Mouse (Mus musculus): ENCODE data around the gene Garem2.
A peak's percentile ranks its signal among the peaks of the same experiment; 100 is the strongest.
"Not testable (repeated sequence)": the region's sequence is repeated elsewhere in the genome, so short reads cannot be mapped to it uniquely, and the experiment has no call there.

The Garem2 gene

DNA sequence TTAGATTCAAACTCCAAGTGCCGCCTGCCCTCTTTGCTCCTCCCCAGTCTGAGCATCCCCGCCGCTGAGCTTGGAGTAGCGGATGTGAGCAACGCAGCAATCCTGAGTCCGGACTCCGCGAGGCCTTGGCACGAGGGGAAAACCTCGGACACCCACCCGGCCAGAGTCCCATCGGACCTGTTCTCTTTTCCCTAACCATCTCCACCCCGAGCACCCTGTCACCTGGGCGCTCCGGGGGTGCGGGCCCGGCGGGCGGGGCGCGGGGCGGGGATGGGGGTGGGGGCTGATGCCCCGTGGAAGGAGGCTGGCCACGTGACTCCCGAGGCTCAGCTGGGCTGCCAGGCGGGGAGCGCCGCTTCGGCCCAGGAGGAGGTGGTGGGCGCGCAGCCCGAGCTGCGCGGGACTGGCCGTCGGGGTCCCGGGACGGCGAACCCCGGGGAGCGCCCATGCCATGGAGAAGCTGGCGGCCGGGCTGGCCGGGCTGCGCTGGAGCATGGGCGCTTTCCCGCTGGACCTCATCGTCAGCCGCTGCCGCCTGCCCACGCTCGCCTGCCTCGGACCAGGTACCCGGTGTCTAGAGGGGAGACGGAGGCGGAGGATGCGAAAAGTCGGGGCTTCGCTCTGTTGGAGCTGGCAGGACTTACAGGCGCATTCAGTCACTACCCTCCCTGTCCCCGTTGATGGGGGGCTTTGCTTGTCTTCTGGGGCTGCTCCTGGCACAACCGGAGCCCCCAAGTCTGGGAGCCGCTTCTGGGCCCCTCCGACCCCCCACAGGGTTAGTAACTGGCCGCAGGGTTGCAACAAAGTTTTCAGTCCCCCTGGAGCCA, at the start of gene Garem2:
Gene Garem2, plus strand, starts transcription at position 321 of the 827 bp plus-strand sequence.
- DNase-seq (ENCODE audit: low spot score in 2 of 2), result peak in 1 of 2 experiments; percentile 5

DNA sequence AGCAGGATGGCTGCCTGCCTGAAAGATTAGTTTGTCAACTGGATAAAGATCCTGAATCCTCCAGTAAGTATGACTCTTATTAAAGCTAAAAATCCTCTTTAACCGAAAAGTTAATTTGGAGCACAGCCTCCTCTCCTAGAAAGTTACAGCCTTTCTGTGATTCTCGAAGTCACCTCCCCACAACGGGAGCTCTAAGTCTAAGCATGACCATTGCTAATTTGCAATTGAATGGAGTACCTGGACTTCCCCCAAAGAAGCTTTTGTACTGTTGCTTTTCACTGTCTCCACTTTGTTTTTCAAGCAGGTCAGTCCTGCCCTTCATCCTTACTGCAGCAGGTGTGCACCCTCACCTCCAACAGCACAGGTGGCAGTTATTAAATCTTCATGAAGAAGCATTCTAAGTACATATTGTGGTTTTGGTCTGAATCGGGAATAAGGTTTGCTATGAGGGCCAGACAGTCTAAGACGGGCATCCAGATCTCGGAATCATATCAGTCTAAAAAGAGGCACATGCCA, 46.7 kb upstream of the Garem2 start:
- DNase-seq (ENCODE audit: low spot score in 2 of 2), result no peak

DNA sequence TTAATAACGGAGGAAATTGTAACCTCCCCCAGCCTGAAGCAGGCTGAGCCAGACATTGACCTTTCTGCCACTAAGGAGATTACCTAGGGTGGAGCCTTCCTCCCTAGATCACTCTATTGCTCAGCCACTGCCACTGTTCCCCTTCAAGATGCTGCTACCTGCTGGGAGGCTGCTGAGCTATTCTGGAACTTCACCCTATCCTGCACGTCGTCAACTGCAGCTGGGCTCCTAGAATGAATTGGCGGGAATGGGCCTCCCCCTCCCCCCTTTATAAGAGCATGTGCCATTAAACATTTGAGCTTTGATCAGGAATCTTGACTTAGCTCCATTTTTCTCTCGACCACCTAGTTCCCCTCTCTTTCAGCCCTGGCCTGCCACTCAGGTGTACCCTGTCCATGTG, 45.4 kb upstream of the Garem2 start:
- not testable (repeated sequence) for DNase-seq (ENCODE audit: low spot score in 2 of 2)

- DNase-seq (ENCODE audit: low spot score in 2 of 2), result no peak
Measured at GRCm38 (mm10) chr5:30067726-30068125, 37.2 kb upstream of the Garem2 start.

- DNase-seq (ENCODE audit: low spot score in 2 of 2), result no peak
Measured at GRCm38 (mm10) chr5:30071677-30072076, 33.3 kb upstream of the Garem2 start.

DNA sequence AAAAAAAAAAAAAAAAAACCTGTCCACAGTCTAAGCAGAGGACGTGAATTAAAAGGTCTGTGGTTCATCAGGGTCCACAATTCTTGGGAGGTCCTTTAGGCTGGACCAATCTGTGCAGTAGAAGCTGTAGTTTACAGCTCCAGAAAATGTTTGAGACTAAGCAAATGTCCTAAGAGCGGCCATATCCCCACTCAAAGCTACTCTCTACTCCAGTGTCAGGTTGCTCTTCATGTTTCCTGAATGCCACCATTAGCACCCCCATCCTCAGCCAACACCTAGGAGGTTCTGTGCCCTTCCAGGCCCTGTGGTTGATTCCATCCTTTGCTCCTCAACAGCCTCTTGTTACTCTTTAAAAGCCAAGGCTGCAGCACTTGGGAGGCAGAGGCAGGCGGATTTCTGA, 32.6 kb upstream of the Garem2 start:
- no peak for DNase-seq (ENCODE audit: low spot score in 2 of 2)

DNA sequence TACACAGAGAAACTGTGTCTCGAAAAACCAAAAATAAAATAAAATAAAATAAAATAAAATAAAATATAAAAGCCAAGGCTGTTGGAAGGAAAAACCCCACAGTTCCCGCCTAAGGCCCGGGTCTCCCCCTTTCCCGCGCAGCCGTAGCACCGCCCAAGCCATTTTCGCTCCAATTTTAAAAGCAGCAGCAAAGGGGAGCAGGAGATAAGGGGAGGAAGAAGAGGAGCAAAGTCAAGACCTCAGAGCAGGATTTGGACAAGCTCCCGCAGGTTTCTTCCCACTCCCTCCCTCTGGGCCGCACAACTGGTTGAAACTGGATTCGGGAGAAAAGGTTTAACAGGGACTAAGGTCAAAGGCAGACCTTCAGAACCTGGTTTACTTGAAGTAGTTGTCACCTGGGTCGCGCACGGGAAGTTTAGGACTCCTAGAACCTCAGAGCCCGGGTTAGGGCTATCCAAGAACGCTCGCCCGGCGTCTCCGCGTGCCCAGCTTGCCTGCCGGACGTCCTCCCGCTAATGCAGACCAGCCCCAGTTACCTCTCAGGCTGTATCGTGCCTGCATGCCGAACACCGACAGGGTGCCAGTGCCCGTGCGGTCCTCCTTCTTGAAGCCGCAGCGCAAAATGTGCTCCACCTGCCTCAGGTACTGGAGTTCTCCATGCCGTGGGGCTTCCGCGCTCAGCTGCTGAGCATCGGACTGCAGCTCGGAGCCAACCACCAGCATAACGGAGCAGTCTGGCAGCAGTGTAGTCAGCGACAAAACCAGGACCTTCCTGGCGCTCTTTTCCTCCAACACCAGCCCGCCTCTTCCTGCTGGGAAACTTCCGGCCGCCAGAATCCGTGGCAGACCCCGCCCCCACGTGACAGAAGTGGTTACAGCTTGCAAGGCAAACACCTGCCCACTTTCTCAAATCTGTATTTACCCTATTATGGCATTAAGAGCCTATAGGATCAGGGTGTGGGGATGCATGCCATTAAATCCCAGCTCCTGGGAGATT, 31.8 kb upstream of the Garem2 start, which contains the start of gene Tyms:
Gene Tyms, minus strand, starts transcription at position 793 of the 997 bp plus-strand sequence.
- peak; percentile 61 to 70 for DNase-seq (ENCODE audit: low spot score in 2 of 2)

GRCm38 (mm10) chr5:30092701-30093100, 12.3 kb upstream of the Garem2 start:
- DNase-seq (ENCODE audit: low spot score in 2 of 2), result peak in 1 of 2 experiments; percentile 5

- DNase-seq (ENCODE audit: low spot score in 2 of 2), result no peak
Measured at GRCm38 (mm10) chr5:30094399-30094798, 10.6 kb upstream of the Garem2 start.

DNA sequence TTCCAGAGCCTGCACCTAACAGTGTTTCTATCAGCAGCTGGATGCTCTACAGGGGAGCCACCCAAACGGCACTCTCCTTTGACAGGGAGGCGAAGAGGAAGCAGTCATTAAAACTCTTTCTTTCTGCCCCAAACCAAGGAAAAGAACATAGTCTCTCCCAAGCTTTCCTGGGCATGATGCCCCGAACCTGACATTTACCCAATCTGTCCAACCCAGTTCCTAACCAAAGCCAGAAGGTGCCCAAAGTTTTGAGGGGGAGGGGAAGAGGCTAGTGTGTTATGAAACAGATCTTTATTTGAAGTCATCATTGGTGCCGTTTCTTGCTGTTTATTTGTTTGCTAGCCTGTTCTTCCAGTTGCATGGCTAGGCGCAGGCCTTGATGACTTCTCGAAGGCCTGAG, 9.2 kb upstream of the Garem2 start:
- DNase-seq (ENCODE audit: low spot score in 2 of 2), result no peak

DNA sequence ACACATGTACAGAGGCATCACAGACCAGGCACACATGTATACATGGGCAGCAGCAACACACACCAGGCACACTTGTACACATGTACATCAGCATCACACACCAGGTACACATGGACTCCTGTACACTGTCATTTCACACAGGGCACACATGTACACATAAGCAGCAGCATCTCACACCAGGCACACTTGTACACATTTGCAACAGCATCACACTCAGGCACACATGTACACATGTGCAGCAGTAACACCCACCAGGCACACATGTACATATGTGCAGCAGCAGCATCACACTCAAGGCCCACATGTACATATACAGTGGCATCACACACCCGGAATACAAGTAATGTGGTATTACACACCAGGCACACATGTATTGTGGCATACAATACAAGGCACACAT, 6.7 kb upstream of the Garem2 start:
- DNase-seq (ENCODE audit: low spot score in 2 of 2), result peak in 1 of 2 experiments; percentile 3

GRCm38 (mm10) chr5:30103340-30103739, 1.6 kb upstream of the Garem2 start:
- no peak for DNase-seq (ENCODE audit: low spot score in 2 of 2)

DNA sequence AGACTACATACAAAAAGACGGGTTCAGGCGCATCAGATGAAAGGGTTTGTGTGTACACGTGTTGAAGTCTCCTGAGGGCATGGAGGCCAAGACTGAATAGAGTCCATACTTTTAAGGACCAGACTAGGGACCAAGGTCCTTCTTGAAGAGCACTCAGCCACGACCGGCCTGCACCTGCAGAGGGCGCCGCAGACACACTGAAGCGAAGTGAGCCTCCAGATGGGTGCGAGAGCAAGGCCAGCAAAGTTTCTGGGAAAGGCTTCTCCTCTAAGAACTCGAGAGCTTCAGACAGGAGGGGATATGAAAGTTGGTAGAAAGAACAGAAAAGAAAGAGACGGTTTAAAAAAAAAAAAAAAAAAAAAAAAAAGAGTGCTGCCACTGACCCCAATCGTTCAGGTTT, 622 bp upstream of the Garem2 start:
- peak in 1 of 2 experiments; percentile 7 for DNase-seq (ENCODE audit: low spot score in 2 of 2)

DNA sequence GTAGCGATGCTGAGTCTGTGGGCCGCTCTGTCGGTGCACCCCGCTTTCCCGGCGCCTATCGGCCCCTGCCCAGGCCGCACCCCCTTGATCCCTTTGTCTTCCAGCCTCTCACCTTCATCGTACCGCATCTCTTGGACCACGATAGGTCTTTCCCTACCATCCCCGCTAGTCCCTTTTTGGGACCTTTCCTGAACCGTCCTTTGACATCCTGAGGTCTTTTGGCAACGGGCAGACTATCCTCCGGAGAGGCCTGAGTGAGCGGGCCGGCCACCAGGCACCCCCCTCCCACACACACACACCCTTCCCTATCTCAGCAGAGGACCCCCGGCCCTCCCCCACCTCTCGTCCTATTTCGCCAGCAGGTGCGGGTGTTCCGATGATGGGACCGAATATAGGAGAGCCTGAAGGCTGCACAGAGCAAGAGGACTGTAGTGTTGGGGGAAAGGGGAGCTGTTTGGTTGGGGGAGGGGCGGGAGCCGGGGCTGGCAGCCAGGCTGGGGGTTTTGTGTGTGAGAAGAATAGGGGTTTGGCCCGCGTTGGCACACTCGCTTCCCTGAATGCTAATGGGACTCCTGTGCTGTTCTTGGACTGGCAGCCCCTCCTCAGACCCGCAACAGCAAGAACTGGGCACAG, 823 bp downstream of the Garem2 start, which contains the start of gene 3110082J24Rik:
Gene 3110082J24Rik, minus strand, starts transcription at position 419 of the 633 bp plus-strand sequence.
- peak in 1 of 2 experiments; percentile 5 for DNase-seq (ENCODE audit: low spot score in 2 of 2)

DNA sequence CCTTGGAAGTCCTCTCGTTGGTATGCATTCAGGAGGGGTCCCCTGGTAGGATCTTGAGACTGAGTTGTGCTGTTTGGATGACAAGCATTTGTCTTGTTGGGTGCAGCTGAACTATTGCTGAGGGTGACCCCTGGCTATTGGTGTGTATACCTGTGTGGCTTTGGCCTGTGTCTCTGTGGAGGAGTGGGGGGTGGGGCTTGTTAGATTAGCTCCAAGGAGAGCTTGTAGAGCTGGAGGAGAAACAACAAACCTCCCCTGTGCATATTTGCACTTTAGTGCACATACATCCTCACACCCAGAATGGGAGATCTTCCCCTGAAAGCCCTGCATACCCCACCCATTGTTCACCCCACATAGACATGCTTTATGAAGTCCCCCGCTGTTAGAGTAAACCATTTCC, 1.8 kb downstream of the Garem2 start:
- DNase-seq (ENCODE audit: low spot score in 2 of 2), result peak in 1 of 2 experiments; percentile 2

DNA sequence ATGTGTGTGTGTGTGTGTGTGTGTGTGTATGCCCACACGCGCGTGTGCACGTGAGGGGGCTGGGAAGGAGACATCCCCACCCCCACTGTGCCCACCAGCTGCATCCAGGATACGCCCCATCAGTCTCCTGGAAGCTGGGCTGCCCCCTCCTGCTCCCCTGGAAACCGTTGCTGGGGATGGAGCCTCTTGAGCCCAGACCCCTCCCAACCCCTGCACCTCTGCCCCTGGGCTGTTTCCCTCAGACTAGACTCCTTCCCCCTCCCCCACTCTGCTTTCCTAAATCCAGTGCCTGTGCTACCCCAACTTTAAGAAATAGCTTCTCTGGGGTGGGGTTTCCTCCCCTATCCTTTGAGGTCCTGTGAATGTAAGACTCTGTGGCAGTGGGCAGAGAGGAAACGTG, 2.2 kb downstream of the Garem2 start:
- DNase-seq (ENCODE audit: low spot score in 2 of 2), result peak in 1 of 2 experiments; percentile 5

DNA sequence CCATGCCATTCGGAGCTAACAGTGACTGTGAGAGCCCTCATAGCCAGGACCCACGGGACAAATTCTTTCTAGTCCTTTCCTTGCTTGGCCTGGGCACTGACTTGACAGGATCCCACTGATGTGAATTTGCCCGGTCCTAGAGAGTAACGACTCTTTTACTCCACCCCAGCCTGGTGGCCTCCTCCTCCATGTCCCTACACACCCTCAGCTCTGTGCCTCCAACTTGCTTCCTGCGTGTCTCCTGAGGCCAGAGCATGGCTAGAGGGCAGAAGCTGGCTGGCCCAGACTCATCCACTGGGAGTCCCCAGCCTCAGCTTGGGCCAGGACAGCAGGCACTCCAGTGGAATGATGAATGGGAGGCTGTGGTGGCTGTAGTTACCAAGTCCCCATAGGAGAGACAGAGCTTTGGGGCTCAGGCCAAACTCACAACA, 2.7 kb downstream of the Garem2 start:
- peak in 1 of 2 experiments; percentile 3 for DNase-seq (ENCODE audit: low spot score in 2 of 2)

GRCm38 (mm10) chr5:30108233-30108632, 3.3 kb downstream of the Garem2 start:
- no peak for DNase-seq (ENCODE audit: low spot score in 2 of 2)

DNA sequence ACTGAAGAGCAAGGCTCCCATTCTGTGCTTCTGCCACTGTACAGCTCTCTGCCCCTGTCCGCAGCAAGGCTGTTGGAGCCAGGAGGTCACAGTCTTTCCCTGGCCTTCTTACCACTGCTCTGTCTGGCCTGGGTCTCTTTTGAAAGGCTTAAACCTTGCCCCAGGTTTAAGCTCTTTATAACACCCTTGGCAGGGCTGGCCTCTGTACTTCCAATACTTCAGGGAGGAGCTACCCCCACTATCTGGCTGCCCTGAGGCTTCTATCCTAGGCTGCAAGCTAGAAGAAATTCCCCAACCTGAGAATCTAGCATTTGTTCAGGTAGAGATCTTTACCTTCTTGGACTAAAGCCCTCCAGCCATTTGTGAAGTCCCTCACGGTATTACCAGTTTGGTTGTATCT, 4.9 kb downstream of the Garem2 start:
- no peak for DNase-seq (ENCODE audit: low spot score in 2 of 2)

DNA sequence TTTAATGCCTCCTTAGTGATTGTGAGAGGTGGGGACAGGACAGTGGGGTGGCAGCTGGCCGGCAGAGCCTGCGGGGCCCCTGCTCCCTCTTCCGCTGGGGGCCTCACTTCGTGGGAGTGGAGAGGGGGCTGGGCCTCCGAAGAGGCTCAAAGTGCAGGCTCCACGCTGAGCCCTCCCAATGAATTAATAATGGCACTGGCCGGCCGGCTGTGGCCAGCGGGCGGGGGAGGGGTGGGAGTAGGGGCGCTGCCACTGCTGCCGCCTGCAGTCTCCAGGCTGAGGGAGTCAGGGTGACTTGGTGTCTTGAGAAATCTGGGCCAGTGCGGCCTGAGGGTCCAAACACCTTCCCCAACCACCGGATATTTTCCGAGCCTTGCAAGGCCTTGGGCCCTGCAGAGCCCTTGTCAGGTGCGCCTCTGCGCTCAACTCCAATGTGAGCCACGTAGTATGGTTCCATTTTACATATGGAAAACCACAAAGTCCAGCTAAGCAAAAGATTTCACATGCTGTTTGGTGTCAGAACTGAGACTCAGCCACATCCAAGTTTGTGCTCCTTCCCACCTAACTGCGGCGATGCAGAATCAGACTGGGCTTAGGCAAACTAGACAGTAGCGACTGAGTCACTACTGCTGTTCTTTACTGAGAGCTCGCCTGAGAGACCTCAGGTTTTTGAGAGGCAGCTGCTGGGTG, 5.6 kb downstream of the Garem2 start:
- no peak for DNase-seq (ENCODE audit: low spot score in 2 of 2)

- DNase-seq (ENCODE audit: low spot score in 2 of 2), result no peak
Measured at GRCm38 (mm10) chr5:30111126-30111525, 6.2 kb downstream of the Garem2 start.
